Mouse (Mus musculus) ovary, postnatal 10 days (tissue): Measurements from ENCODE around the gene Dusp15.

Experiments used
- DNase-seq: peaks from one replicate; pipeline ENCODE4 v3.0.0; 2022; ENCODE audit warnings: low spot score

The Dusp15 gene

GRCm38 (mm10) chr2:152906274-152907037, 45.0 kb downstream of the Dusp15 start:
- no peak for DNase-seq

DNA sequence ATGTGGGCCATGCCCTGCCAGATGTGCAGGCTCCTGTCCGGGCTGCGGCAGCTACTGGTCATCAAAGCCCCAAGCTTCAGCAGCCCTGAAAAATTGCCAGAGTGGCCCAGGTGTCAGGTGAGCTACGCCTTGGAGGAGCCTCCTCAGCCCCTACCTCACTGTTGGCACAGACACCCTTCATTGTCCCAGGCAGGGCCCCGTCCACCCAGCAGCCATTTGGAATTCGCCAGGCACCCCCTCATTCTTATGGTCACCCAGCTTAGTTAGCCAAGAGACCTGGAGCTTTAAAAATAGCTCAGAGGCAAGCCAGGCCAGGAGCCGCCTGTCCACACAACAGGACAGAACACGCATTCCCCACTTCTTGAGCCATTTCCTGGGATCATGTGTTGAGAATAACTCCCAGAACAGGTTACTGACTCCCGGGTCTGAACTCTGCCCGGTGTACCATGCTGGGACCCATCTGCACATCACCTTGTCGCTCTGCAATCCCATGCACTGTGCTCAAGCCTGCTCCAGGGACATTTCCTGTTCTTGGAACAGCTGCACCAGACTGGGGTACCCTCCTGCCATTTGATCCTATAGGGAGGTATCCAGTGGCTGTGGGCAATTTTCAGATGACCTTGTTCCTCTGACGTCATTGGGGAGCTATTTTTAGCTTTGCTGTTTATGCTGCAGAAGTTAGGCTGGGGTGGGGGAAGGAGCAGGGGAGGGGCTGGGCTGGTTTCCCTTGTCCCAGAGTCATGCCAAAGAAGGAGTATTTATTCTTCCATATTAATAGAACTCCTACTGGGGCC, 46.3 kb downstream of the Dusp15 start:
- no peak for DNase-seq

- DNase-seq = no peak
These were observed 47.3 kb downstream of the Dusp15 start for GRCm38 (mm10) chr2:152904127-152904643.

- no peak for DNase-seq
These were observed 47.9 kb downstream of the Dusp15 start for GRCm38 (mm10) chr2:152903586-152903985.

DNA sequence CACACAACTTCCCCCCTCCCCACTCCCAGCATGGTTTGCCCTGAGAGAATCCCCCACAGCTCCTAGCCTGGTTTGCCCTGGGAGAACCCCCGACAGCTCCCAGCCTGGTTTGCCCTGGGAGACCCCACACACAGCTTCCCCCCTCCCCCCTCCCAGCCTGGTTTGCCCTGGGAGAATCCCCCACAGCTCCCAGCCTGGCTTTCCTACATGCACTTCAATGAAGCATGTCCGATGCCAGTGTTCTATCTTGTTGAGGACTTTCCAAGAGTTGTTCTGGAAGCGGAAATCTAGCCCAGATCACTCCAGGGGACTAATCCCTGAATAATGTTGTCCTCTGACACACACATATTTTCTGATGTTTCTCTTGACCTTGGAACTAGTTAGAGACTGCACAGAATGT, 48.8 kb downstream of the Dusp15 start:
- no peak for DNase-seq

DNA sequence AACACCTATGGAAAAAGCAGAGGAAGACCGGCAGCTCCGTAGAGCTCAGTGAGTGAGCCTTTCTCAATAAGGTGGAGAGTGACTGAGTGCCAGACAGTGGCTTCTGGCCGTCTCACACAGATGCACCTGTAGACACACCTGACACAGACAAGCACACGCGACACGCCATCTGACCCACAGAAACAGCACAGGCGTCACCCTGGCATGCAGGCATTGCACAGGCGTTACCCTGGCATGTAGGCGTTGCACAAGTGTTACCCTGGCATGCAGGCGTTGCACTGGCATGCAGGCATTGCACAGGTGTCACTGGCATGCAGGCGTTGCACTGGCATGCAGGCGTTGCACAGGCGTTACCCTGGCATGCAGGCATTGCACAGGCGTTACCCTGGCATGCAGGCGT, 50.2 kb downstream of the Dusp15 start:
- no peak for DNase-seq

GRCm38 (mm10) chr2:152899011-152899410, 52.5 kb downstream of the Dusp15 start:
- no peak for DNase-seq

GRCm38 (mm10) chr2:152896926-152897325, 54.6 kb downstream of the Dusp15 start:
- no peak for DNase-seq

GRCm38 (mm10) chr2:152895834-152896233, 55.7 kb downstream of the Dusp15 start:
- no peak for DNase-seq
